Mouse (Mus musculus): ENCODE measurements around the gene Bcl11b. TPM values are rescaled to one million over a fixed set of nuclear protein-coding genes. Genes with fewer than 3 reads are reported as not detected.

The Bcl11b gene
- total and polyA plus RNA-seq, 2 experiments from 2014 or later: 70.1 to 122 TPM

GRCm38 (mm10) chr12:108022835-108023615 lies 19.6 kb upstream of the Bcl11b start:
- Histone ChIP-seq H3K36me3 (ENCODE audit: insufficient read depth) (no peaks in the 10 kb centered on the region), H3K27ac (ENCODE audit: low read depth, low read length) (no peak overlapping the region), H3K4me1 (ENCODE audit: insufficient read depth) (no peaks in the 10 kb centered on the region), H3K27me3 (ENCODE audit: insufficient read depth, low read length) (no peaks in the 10 kb centered on the region), H3K4me3 (ENCODE audit: low read depth, low read length) (no peak overlapping the region), H3K9ac (no peak overlapping the region), H3K9me3 (ENCODE audit: low read length) (no peaks in the 10 kb centered on the region), H3K4me2 (ENCODE audit: low read depth) (no peak overlapping the region)
- ATAC-seq (no peak), DNase-seq (peak; percentile 42)
- TF ChIP-seq CTCF (IDR thresholded peaks at IDR 0.05; ENCODE audit: low read depth): no peak
- WGBS: 63% methylated on average over 15 of the region's 15 CpGs

GRCm38 (mm10) chr12:108012003-108012402 lies 8.6 kb upstream of the Bcl11b start:
- DNase-seq: no peak
- H3K4me1 ChIP-seq (ENCODE audit: insufficient read depth): no peaks in the 10 kb centered on the region
- H3K27me3 ChIP-seq (ENCODE audit: insufficient read depth, low read length): no peaks in the 10 kb centered on the region
- no peaks in the 10 kb centered on the region for H3K36me3 ChIP-seq (ENCODE audit: insufficient read depth)
- no peaks in the 10 kb centered on the region for H3K9me3 ChIP-seq (ENCODE audit: low read length)
- no peak for TF ChIP-seq CTCF (IDR thresholded peaks at IDR 0.05; ENCODE audit: low read depth)
- H3K27ac ChIP-seq (ENCODE audit: low read depth, low read length): no peak overlapping the region
- H3K4me2 ChIP-seq (ENCODE audit: low read depth): no peak overlapping the region
- no peak overlapping the region for H3K9ac ChIP-seq
- 72% methylated on average over 12 of the region's 12 CpGs for WGBS
- no peak overlapping the region for H3K4me3 ChIP-seq (ENCODE audit: low read depth, low read length)
- no peak for ATAC-seq

- no peaks in the 10 kb centered on the region for H3K27me3 ChIP-seq (ENCODE audit: insufficient read depth, low read length)
- H3K4me1 ChIP-seq (ENCODE audit: insufficient read depth): peaks cover 4% of the 10 kb centered on the region; the same call in 1 of the 2 replicates
- no peak for TF ChIP-seq CTCF (IDR thresholded peaks at IDR 0.05; ENCODE audit: low read depth)
- H3K4me2 ChIP-seq (ENCODE audit: low read depth): no peak overlapping the region
- no peak overlapping the region for H3K4me3 ChIP-seq (ENCODE audit: low read depth, low read length)
- WGBS: 48% methylated on average over 11 of the region's 11 CpGs
- ATAC-seq (no peak), DNase-seq (no peak)
- no peak overlapping the region for H3K9ac ChIP-seq
- no peaks in the 10 kb centered on the region for H3K9me3 ChIP-seq (ENCODE audit: low read length)
- H3K27ac ChIP-seq (ENCODE audit: low read depth, low read length): no peak overlapping the region
- no peaks in the 10 kb centered on the region for H3K36me3 ChIP-seq (ENCODE audit: insufficient read depth)
These were observed 6.9 kb upstream of the Bcl11b start for GRCm38 (mm10) chr12:108010346-108010745.

GRCm38 (mm10) chr12:108009156-108009555 lies 5.8 kb upstream of the Bcl11b start:
- no peak overlapping the region for H3K4me3 ChIP-seq (ENCODE audit: low read depth, low read length)
- H3K9ac ChIP-seq: no peak overlapping the region
- no peak overlapping the region for H3K27ac ChIP-seq (ENCODE audit: low read depth, low read length)
- 30% methylated on average over 4 of the region's 4 CpGs for WGBS
- TF ChIP-seq CTCF (IDR thresholded peaks at IDR 0.05; ENCODE audit: low read depth): peak; percentile 52
- DNase-seq (peak; percentile 22), ATAC-seq (peak; percentile 30; the same call in 1 of the 2 replicates)
- no peak overlapping the region for H3K4me2 ChIP-seq (ENCODE audit: low read depth)
- H3K27me3 ChIP-seq (ENCODE audit: insufficient read depth, low read length): no peaks in the 10 kb centered on the region
- no peaks in the 10 kb centered on the region for H3K36me3 ChIP-seq (ENCODE audit: insufficient read depth)
- peaks cover 4% of the 10 kb centered on the region; the same call in 1 of the 2 replicates for H3K4me1 ChIP-seq (ENCODE audit: insufficient read depth)
- H3K9me3 ChIP-seq (ENCODE audit: low read length): no peaks in the 10 kb centered on the region

GRCm38 (mm10) chr12:108005816-108006626 lies 2.6 kb upstream of the Bcl11b start:
- Histone ChIP-seq H3K4me3 (ENCODE audit: low read depth, low read length) (peak overlapping the region; percentile 35), H3K27me3 (ENCODE audit: insufficient read depth, low read length) (no peaks in the 10 kb centered on the region), H3K4me1 (ENCODE audit: insufficient read depth) (peaks cover 4% of the 10 kb centered on the region; the same call in 1 of the 2 replicates), H3K27ac (ENCODE audit: low read depth, low read length) (peak overlapping the region; percentile 50), H3K4me2 (ENCODE audit: low read depth) (peak overlapping the region; percentile 88), H3K9me3 (ENCODE audit: low read length) (no peaks in the 10 kb centered on the region), H3K9ac (peak overlapping the region; percentile 46), H3K36me3 (ENCODE audit: insufficient read depth) (no peaks in the 10 kb centered on the region)
- peak; percentile 81 for TF ChIP-seq CTCF (IDR thresholded peaks at IDR 0.05; ENCODE audit: low read depth)
- DNase-seq (peak; percentile 92), ATAC-seq (peak; percentile 83)
- 2% methylated on average over 46 of the region's 56 CpGs for WGBS

GRCm38 (mm10) chr12:108005488-108005800 lies 2.0 kb upstream of the Bcl11b start:
- Histone ChIP-seq H3K27me3 (ENCODE audit: insufficient read depth, low read length) (no peaks in the 10 kb centered on the region), H3K4me2 (ENCODE audit: low read depth) (peak overlapping the region; percentile 88), H3K4me1 (ENCODE audit: insufficient read depth) (peaks cover 4% of the 10 kb centered on the region; the same call in 1 of the 2 replicates), H3K9me3 (ENCODE audit: low read length) (no peaks in the 10 kb centered on the region), H3K9ac (peak overlapping the region; percentile 45), H3K27ac (ENCODE audit: low read depth, low read length) (no peak overlapping the region; the same call in 1 of the 2 replicates), H3K4me3 (ENCODE audit: low read depth, low read length) (peak overlapping the region; percentile 35), H3K36me3 (ENCODE audit: insufficient read depth) (no peaks in the 10 kb centered on the region)
- no peak for TF ChIP-seq CTCF (IDR thresholded peaks at IDR 0.05; ENCODE audit: low read depth)
- peak; percentile 14 for DNase-seq
- 11% methylated on average over 14 of the region's 14 CpGs for WGBS
- ATAC-seq: no peak

All from forebrain, postnatal 0 days (tissue).